Mouse (Mus musculus) lung, postnatal 4 days (tissue): ENCODE results near the gene Gm10491.

Experiments
- DNase-seq, 2 experiments: peaks; one replicate each; pipeline ENCODE4 v3.0.0; 2021

Gene Gm10491

DNA sequence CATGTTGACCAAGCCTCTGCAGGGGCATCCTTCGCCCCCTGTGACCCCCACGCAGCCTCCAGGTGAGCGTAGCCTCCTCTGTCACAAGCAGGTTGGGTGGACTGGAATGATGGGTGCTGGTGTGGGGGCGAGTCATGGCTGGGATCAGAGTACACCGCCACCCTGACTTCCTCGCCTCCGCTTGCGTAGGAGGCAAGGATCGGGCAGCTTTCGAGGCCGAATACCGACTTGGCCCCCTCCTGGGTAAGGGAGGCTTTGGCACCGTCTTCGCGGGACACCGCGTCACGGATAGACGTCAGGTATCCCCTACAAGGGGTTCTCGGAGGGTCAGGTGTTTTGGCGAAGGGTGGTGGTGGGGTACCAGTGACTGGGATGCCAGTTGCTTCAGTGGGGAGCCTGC, 29.1 kb downstream of the Gm10491 start:
- peak in 1 of 2 experiments; percentile 14 for DNase-seq

DNA sequence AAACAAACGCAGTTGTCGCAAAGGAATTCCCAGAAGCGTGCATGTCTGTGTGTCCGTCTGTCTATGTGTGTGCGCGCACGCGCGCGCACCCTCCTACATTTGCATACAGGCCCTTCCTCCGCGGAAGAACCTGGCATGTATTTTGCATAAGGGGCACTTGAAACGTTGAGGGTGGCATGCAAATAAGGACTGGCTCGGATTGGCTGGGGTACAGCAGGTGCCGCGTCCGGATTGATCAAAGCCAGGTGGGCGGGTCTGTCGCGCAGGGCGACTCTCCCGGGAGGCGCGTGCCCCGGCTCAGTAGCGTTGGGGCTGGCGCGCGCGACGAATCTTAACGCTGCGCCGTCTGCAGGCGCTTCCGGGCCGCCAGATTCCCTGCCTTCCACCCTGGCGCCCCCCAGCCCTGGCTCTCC, 29.6 kb downstream of the Gm10491 start, which contains the start of gene Pim2:
Gene Pim2, plus strand, starts transcription at position 256 of the 413 bp plus-strand sequence.
- DNase-seq, result peak; percentile 84 to 91

DNA sequence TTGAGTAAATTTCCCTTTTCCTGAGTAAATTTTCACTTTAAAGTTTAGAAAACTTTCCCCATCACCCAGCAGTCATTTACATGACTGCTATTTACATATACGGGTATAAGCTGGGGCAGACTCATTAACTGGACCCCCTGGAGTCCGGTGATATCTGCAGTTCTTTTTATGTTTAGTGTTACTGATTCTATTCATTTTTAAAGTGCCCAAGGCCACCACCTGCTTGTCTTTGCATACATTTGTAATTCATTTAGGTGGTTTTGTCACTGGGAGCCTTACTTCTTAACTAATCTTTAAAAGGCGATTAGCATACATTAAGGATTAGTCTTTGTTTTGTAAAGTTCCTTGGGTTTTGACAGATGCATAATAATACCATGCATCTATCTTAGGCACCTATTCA, 37.8 kb downstream of the Gm10491 start:
- no peak for DNase-seq

DNA sequence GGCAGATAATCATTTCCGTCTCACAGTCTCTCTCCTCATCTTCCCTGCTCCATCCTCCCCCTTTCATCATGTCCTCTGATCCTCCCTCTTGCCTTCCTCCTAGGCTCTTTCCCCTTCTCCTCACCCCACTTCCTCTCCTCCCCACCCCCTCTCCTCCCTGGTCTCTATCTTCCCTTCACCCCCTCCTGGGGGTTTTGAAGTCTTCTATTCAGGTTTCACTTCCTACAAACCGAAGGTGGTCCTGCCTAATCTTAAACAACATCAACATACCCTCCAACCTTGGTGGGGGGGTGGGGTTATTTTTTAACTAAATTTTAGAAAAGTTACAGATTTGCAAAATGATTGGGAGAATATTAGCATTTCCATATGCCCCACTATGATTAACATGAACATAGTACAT, 39.1 kb downstream of the Gm10491 start:
- DNase-seq, result no peak

DNA sequence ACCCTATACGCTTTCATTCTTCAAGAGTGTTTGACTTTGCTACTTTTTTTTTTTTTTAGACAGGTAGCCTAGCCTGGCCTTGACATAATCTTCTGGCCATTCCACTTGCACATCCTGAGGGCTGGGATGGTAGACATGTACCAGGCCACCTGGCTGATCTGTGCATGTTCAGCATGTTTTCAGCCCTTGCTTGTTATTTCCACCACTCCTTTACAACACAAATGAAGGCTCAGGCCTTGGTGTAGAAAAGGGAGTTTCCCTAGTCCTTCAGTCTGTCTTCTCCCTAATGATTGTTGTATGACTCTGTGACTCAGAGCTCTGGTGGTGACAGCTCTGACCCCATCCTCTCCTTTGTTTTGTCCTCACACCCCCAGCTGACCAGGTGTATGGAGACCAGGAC, 40.5 kb downstream of the Gm10491 start:
- DNase-seq, result no peak

DNA sequence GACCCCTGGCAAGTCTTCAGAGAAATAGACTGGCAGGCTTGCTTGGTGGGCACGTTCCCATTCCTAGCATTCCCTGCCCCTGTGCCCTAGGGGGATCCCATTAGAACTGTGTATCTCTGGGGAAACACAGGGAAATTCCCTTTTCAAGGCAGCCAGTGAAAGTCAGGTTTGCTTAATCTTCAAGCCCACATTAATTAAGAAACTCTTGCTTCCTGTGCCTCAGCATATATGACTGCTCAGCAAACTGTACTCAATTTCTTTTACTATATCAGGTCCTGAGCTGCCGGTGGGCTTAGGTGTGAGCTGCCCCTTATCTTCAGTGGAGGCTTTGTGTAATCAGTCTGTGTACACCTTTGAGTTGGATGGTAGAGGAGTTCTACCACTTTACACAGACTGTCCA, 41.8 kb downstream of the Gm10491 start:
- no peak for DNase-seq

DNA sequence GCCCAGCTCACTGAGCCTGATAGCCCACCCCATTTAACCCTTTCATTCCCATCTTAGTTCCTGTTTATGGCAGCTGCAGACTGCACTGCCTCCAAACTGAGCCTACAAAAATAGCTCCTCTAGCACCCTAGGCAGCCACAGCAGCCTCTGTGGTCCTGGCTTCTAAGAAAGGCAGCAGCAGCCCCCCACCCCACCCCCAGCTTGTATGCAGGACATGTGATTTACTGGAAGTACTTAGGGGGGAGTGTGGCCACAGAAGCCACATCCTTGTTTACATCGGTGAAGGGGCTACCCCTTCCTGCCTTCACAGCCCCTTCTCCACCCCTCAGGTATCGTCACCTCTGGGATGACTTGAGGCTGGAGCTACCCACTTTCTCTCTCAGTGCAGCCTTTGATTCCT, 42.3 kb downstream of the Gm10491 start:
- no peak for DNase-seq

DNA sequence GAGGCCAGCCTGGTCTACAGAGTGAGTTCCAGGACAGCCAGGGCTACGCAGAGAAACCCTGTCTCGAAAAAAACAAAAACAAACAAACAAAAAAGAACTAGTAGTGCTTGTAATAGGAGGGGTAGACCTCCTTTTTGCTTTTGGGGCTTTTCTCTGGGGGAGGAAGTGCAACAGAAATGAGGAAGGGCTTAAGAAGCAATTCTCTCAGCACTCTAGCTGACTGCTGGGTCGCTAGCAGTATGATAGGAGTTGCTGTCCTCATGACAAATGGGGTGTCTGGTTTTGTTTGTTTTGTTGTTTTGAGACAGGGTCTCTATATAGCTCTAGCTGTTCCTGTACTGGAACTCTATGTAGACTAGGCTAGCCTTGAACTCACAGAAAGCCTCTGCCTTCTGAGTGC, 43.1 kb downstream of the Gm10491 start:
- no peak for DNase-seq

DNA sequence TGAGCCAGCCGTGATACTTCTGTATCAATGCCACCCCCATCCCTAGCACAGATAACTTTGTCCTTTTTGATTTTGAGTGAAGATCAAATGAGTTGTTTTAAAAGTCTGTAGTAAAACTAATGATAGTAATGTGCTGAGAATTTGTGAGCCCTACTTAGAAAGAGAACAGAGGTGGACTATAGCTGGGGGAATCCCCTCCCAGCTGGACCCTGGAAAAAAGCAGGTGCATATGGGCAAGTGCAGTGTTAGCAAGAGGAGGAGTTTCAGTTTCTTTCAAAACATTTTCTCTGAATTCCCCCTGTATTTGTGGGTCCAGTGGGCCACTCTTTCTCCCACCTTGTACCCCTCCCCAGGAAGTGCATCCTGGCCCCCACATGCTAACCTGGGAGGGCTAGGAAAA, 44.5 kb downstream of the Gm10491 start:
- DNase-seq, result no peak

DNA sequence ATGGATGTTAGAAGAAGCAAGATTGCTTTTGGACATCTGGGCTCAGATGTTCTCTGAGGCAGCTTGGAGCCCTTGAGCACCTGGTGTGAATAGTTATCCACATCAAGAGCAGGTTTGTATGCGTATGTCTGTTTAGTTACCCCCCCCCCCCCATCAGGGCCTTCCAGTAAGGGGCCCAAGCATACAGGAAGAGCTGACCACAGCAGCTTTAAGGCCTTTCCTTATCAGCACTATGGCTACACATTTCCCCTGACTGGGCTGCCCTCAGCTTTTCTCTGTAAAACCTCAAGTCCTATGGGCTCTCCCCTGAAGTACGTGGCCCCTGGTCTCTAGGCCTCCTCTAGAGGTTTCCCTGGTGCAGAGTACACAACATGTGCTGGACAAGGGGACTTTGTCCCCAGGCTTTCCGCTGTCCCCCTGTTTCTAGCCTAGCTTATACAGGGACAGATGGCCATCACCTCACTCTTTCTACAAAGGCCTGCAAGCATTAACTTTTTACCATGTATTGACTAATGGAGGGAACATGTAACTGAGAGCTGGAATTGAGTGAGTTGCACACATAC, 48.4 kb downstream of the Gm10491 start:
- DNase-seq, result no peak
